Mouse (Mus musculus) heart, embryonic 16.5 days (tissue): ENCODE results near the gene Gfi1. TPM values are rescaled to one million over a fixed set of nuclear protein-coding genes. Genes with fewer than 3 reads are reported as not detected.
A peak's percentile ranks its signal among the peaks of the same experiment; 100 is the strongest.

Experiments
- ATAC-seq: fragments of 200-750 bp; cut with Nextera tagmentation; replicated peaks from 2 replicates; pipeline ENCODE4 v1.8.0; 2017; ENCODE audit warnings: moderate number of reproducible peaks; ENCODE audit not compliant: insufficient read depth, low FRiP score; ENCODE audit errors: extremely low read depth
- H3K27ac ChIP-seq: fragments of 300-500 bp; sonication (generic); 2 replicates; pipeline ENCODE4 v1.5.1; 2014; ENCODE audit warnings: mild to moderate bottlenecking, low read length, control low read depth, moderate library complexity
- H3K27me3 ChIP-seq: fragments of 300-500 bp; sonication (generic); 2 replicates; pipeline ENCODE4 v1.6.1; 2014; ENCODE audit warnings: low read length, mixed read lengths; ENCODE audit not compliant: control insufficient read depth, insufficient read depth
- H3K36me3 ChIP-seq: fragments of 300-500 bp; sonication (generic); 2 replicates; pipeline ENCODE4 v1.6.1; 2014; ENCODE audit not compliant: control insufficient read depth, insufficient read depth
- H3K4me1 ChIP-seq: fragments of 300-500 bp; sonication (generic); 2 replicates; pipeline ENCODE4 v1.6.1; 2014; ENCODE audit warnings: low read length, mixed read lengths; ENCODE audit not compliant: control insufficient read depth, insufficient read depth
- H3K4me2 ChIP-seq: fragments of 300-500 bp; sonication (generic); 2 replicates; pipeline ENCODE4 v1.6.1; 2014; ENCODE audit warnings: low read depth, mild to moderate bottlenecking, control low read depth, low read length
- H3K4me3 ChIP-seq: fragments of 300-500 bp; sonication (generic); 2 replicates; pipeline ENCODE4 v1.5.1; 2014; ENCODE audit warnings: mild to moderate bottlenecking, control low read depth, low read length
- H3K9ac ChIP-seq: fragments of 300-500 bp; sonication (generic); 2 replicates; pipeline ENCODE4 v1.6.1; 2014; ENCODE audit warnings: low read length, control low read depth
- H3K9me3 ChIP-seq: fragments of 300-500 bp; sonication (generic); replicated peaks from 2 replicates; pipeline ENCODE4 v1.6.1; 2016; ENCODE audit warnings: low read length; ENCODE audit not compliant: control insufficient read depth
- WGBS: fragments of 180-500 bp; shearing (Covaris S2); extraction: QIAGEN DNeasy Blood & Tissue Kit; methylation state at CpG from one replicate; pipeline ENCODE4 v1.1.7; 2014; 5-methylcytosine and 5-hydroxymethylcytosine counted together
- polyA plus RNA-seq: library from polyadenylated mRNA; unstranded; fragments of >200 nt; fragmentation: Nextera tagmentation; extraction: Ambion mirVana; gene quantifications from 2 replicates; pipeline ENCODE4 v1.2.1, GENCODE M21; 2015

Gene Gfi1
- polyA plus RNA-seq, result 0.94 and 3.0 TPM in 2 replicates

- peak within 1 kb of the TSS; percentile 54 for H3K4me3 ChIP-seq
- peak within 1 kb of the TSS; percentile 59 for H3K9ac ChIP-seq
- H3K4me1 ChIP-seq, result peaks cover 50% of the 10 kb centered on the region
- H3K27ac ChIP-seq, result peak within 1 kb of the TSS; percentile 36; the same call in 1 of the 2 replicates
- no peaks in the 10 kb centered on the region for H3K9me3 ChIP-seq
- peak; percentile 61; the same call in 1 of the 2 replicates for ATAC-seq
- H3K36me3 ChIP-seq, result no peaks in the 10 kb centered on the region
- peaks cover 80% of the 10 kb centered on the region for H3K27me3 ChIP-seq
- under 1% methylated on average over 41 of the region's 41 CpGs for WGBS
- peak within 1 kb of the TSS; percentile 77 for H3K4me2 ChIP-seq
Measured at GRCm38 (mm10) chr5:107725435-107726261, at the start of gene Gfi1. Gene Gfi1, minus strand, starts transcription at chr5:107726036.

GRCm38 (mm10) chr5:107772049-107772448 lies 46.2 kb upstream of the Gfi1 start:
- Histone ChIP-seq H3K36me3 (peaks cover 6% of the 10 kb centered on the region; the same call in 1 of the 2 replicates), H3K9ac (no peak overlapping the region), H3K27me3 (no peaks in the 10 kb centered on the region), H3K4me3 (no peak overlapping the region), H3K27ac (no peak overlapping the region), H3K4me2 (no peak overlapping the region), H3K4me1 (peaks cover 5% of the 10 kb centered on the region), H3K9me3 (peaks cover 3% of the 10 kb centered on the region)
- WGBS, result 64% methylated on average over 5 of the region's 5 CpGs
- no peak for ATAC-seq

- WGBS, result 86% methylated on average over 1 of the region's 1 CpGs
Measured at GRCm38 (mm10) chr5:107768224-107768623, 42.4 kb upstream of the Gfi1 start.

GRCm38 (mm10) chr5:107765946-107766345 lies 40.1 kb upstream of the Gfi1 start:
- ATAC-seq, result no peak
- peaks cover 3% of the 10 kb centered on the region for H3K9me3 ChIP-seq
- no peak overlapping the region for H3K9ac ChIP-seq
- H3K36me3 ChIP-seq, result peaks cover 6% of the 10 kb centered on the region; the same call in 1 of the 2 replicates
- no peak overlapping the region for H3K4me2 ChIP-seq
- 94% methylated on average over 4 of the region's 4 CpGs for WGBS
- no peak overlapping the region for H3K27ac ChIP-seq
- H3K4me3 ChIP-seq, result no peak overlapping the region
- no peaks in the 10 kb centered on the region for H3K27me3 ChIP-seq
- 0 out of 2 replicates have a peak, but pooled peaks cover 3% of the 10 kb centered on the region for H3K4me1 ChIP-seq

More at GRCm38 (mm10) chr5:107768224-107768623, 42.4 kb upstream of the Gfi1 start:
- Histone ChIP-seq H3K4me1 (peaks cover 7% of the 10 kb centered on the region), H3K27ac (no peak overlapping the region), H3K27me3 (no peaks in the 10 kb centered on the region), H3K9ac (no peak overlapping the region), H3K36me3 (peaks cover 6% of the 10 kb centered on the region; the same call in 1 of the 2 replicates), H3K4me2 (no peak overlapping the region), H3K4me3 (no peak overlapping the region), H3K9me3 (peaks cover 3% of the 10 kb centered on the region)
- ATAC-seq, result no peak

- Histone ChIP-seq H3K9me3 (peaks cover 3% of the 10 kb centered on the region), H3K36me3 (peaks cover 6% of the 10 kb centered on the region; the same call in 1 of the 2 replicates), H3K4me3 (no peak overlapping the region), H3K4me2 (no peak overlapping the region), H3K27ac (no peak overlapping the region), H3K4me1 (0 out of 2 replicates have a peak, but pooled peaks cover 3% of the 10 kb centered on the region), H3K9ac (no peak overlapping the region), H3K27me3 (no peaks in the 10 kb centered on the region)
- 47% methylated on average over 1 of the region's 1 CpGs for WGBS
- ATAC-seq, result no peak
Measured at GRCm38 (mm10) chr5:107764486-107764885, 38.6 kb upstream of the Gfi1 start.

GRCm38 (mm10) chr5:107763674-107764073 lies 37.8 kb upstream of the Gfi1 start:
- H3K27ac ChIP-seq, result no peak overlapping the region
- no peak overlapping the region for H3K4me3 ChIP-seq

GRCm38 (mm10) chr5:107759121-107759520 lies 33.3 kb upstream of the Gfi1 start:
- ATAC-seq, result 0 out of 2 replicates have a peak, but pooled peaks have one; percentile 10
- WGBS, result 18% methylated on average over 5 of the region's 5 CpGs
- H3K27ac ChIP-seq, result peak overlapping the region; percentile 16; the same call in 1 of the 2 replicates

More at GRCm38 (mm10) chr5:107763674-107764073, 37.8 kb upstream of the Gfi1 start:
- H3K4me1 ChIP-seq, result peaks cover 8% of the 10 kb centered on the region; the same call in 1 of the 2 replicates
- no peak for ATAC-seq
- H3K27me3 ChIP-seq, result no peaks in the 10 kb centered on the region
- H3K4me2 ChIP-seq, result no peak overlapping the region
- no peak overlapping the region for H3K9ac ChIP-seq
- peaks cover 3% of the 10 kb centered on the region for H3K9me3 ChIP-seq
- H3K36me3 ChIP-seq, result peaks cover 6% of the 10 kb centered on the region; the same call in 1 of the 2 replicates

GRCm38 (mm10) chr5:107756072-107756471 lies 30.2 kb upstream of the Gfi1 start:
- Histone ChIP-seq H3K27me3 (no peaks in the 10 kb centered on the region), H3K9ac (no peak overlapping the region), H3K4me1 (peaks cover 7% of the 10 kb centered on the region; the same call in 1 of the 2 replicates), H3K27ac (no peak overlapping the region), H3K4me2 (no peak overlapping the region), H3K36me3 (0 out of 2 replicates have a peak, but pooled peaks cover 4% of the 10 kb centered on the region), H3K9me3 (no peaks in the 10 kb centered on the region), H3K4me3 (no peak overlapping the region)
- WGBS, result 72% methylated on average over 2 of the region's 2 CpGs
- ATAC-seq, result no peak

More at GRCm38 (mm10) chr5:107759121-107759520, 33.3 kb upstream of the Gfi1 start:
- Histone ChIP-seq H3K36me3 (peaks cover 2% of the 10 kb centered on the region; the same call in 1 of the 2 replicates), H3K27me3 (no peaks in the 10 kb centered on the region), H3K4me3 (no peak overlapping the region), H3K9ac (no peak overlapping the region), H3K4me2 (no peak overlapping the region), H3K4me1 (peaks cover 7% of the 10 kb centered on the region; the same call in 1 of the 2 replicates), H3K9me3 (no peaks in the 10 kb centered on the region)

GRCm38 (mm10) chr5:107754740-107755139 lies 28.9 kb upstream of the Gfi1 start:
- H3K4me2 ChIP-seq, result no peak overlapping the region
- no peak overlapping the region for H3K27ac ChIP-seq
- no peaks in the 10 kb centered on the region for H3K9me3 ChIP-seq
- no peak overlapping the region for H3K4me3 ChIP-seq
- H3K27me3 ChIP-seq, result no peaks in the 10 kb centered on the region
- 0 out of 2 replicates have a peak, but pooled peaks cover 4% of the 10 kb centered on the region for H3K36me3 ChIP-seq
- H3K9ac ChIP-seq, result no peak overlapping the region
- ATAC-seq, result no peak
- H3K4me1 ChIP-seq, result peaks cover 10% of the 10 kb centered on the region; the same call in 1 of the 2 replicates
- WGBS, result 86% methylated on average over 1 of the region's 1 CpGs
